Mouse (Mus musculus): ENCODE measurements around the gene Emd. TPM values are rescaled to one million over a fixed set of nuclear protein-coding genes. Genes with fewer than 3 reads are reported as not detected.
"Not testable (repeated sequence)": the region's sequence is repeated elsewhere in the genome, so short reads cannot be mapped to it uniquely, and the experiment has no call there.

Emd gene
- polyA plus RNA-seq (2012; rRNA removed), result 45.2 and 45.8 TPM in 2 replicates

DNA sequence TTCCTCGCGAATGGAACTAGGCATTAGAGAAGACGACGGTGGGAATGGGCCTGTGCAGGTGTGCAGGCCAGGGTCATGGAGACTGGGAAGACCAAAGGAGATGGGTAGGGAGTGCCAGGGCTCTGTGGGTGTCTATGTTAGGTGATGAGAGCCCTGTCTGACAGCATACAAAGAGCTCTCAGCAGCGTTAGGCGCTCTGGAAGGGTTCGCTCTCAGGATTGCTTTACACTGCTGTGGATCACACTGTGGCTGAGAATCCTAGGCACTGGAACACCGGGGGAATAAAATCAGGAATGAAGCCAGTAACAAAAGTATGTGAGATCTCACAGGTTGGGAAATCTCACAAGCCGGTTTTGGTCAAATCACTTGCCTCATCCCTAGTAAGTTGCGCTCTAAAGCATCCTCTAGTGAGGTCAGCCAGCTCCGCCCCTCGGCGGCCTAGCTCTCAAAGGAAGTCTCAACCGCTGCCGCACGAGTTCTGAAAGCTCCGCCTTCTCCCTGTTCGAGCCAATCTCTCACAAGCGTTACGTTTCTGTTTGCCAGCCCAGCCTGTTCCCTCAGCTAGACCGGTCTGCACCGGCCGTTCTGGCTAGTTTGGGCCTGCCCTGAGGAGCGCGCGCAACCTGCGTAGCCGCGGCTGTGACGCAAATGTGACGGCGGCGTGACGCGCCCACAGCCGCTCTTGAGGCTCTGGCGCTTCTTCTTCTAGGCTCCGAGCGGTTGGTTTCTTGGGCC is at the start of gene Emd:
Emd (plus strand) TSS at position 535 of the 735 bp plus-strand sequence.
- DNase-seq (ENCODE audit: extremely low spot score in 1 of 2, low spot score in 1 of 2), result peak; percentile 86 to 88

DNA sequence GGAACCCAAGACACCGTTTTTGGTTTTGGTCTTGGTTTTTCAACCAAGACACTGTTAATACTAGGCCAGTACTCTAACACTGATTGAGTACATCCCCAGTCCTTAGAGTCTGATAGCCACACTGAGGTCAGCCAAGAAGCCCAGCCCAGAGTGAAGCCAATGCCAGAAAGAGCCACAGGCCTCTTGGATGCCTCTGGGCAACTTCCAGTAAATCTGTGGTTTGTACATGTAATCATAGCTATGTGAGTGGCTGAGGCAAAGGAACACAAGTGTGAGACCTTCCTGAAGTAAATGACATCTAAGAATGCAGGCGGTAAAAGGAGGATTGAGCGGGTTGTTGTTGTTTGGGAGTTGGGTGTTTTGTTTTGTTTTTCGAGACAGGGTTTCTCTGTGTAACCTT is 36.0 kb upstream of the Emd start:
- DNase-seq (ENCODE audit: extremely low spot score in 1 of 2, low spot score in 1 of 2), result no peak

DNA sequence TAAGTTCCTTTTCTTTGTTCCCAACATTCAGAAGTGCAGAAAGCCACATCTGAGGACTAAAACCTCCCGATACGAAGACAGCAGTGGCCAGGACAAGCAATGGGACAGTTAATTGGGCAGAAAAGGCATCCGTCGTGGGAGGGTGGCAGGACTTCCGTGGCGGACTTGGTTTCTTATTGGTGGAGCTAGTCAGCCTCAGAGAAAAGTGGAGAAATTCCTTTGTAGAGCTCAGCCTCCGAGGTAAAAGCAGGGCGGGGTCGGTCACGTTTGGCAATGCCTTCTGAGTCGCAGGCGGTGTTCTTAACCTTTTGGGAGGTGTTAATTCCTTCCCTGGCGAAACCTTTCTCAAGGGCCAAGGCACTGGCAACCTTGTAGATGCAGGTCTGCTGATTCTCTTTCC is 35.0 kb upstream of the Emd start:
- no peak for DNase-seq (ENCODE audit: extremely low spot score in 1 of 2, low spot score in 1 of 2)

DNA sequence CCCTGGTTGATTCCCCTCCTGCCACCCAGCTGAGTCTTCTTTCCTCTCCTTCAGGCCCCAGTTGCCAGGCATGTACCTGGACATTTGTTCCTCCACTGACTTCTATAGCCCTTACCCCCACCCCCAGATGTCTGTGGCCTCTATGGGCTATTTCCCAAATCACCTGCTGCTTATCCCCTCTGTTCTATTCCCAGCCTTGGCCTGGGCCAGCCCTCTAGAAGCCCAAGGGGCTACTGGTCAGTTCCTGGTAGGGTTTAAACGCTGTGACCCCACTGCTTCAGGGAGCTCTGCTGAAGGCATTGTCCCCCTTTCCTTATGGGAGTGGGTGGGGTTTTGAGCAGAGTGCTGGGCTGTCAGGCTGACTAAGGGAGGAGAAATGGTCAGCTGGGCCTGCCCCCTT is 34.4 kb upstream of the Emd start:
- not testable (repeated sequence) for DNase-seq (ENCODE audit: extremely low spot score in 1 of 2, low spot score in 1 of 2)

DNA sequence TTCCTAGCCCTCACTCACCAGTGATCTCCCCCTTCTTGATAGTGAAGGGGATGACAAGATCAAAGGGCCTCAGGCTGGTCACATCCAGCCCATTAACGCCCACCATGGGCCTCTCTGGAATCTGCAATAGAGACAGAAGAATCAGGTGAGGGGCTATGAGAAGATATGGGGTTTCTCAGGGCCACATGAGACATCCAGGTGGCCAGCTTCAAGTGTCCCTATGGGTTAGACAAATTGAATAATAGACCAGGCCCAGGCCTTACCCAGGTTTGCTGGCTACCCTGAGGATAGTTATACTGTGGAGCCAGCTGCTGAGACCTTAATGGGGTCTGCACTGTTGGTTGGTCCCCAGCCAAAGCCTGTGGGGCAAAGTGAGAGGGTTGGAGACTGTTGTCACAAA is 24.4 kb upstream of the Emd start:
- DNase-seq (ENCODE audit: extremely low spot score in 1 of 2, low spot score in 1 of 2), result no peak

DNA sequence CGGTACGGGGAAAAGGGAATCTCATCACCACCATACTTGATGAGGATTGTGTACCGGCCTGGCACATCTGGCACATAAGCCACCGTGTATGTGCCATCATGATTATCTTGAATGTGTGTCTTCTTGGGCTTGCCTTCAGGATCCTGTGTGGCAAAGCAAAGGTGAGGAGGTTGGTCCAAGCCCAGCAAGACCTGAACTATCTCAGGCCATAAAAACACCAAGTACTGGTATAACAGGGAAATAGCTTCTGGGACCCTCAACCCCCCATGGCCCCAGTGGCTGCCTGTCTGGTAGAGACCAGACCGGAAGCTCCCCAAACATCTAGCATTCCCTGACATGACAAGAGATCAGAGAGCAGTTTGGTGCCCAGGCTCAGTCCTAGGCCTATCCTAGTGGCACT is 21.3 kb upstream of the Emd start:
- DNase-seq (ENCODE audit: extremely low spot score in 1 of 2, low spot score in 1 of 2), result no peak

DNA sequence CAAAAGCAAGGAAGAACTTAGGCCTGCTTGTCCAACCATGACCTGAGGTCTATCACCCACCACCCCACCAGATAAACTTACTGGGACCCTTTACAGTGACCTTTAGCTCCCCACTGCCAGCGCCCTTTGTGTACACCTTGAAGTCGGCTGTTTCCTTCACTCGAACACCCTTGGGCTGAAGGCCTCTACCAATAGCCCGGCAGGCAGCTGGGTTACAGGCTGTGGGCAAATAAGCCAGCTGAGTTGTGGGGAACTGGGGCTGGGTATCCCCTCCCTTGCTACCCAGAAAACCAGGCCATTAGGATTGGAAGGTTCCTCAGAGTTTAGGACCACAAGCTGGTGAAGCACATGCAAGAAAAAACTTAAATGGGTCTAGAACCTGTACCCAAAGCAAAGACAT is 14.2 kb upstream of the Emd start:
- no peak for DNase-seq (ENCODE audit: extremely low spot score in 1 of 2, low spot score in 1 of 2)

DNA sequence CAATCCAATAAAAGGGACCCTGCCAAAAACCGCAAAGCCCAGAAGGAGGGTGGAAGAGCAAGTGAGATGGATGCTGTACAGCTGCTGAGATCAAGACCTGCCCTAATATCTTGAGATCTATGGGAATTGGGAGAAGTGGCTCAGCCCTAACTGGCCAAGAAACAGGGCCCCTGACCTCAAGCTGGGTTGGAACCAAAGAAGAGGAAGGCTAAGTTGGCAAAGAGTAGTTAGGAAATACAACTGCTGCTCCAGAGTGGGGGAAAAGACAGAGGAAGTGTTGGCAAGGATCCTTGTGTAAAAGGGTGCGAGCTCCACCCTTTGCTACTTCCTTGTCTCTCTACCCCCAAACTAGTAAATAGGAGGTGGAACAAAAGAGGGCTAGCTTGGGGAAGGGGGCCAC is 11.1 kb upstream of the Emd start:
- DNase-seq (ENCODE audit: extremely low spot score in 1 of 2, low spot score in 1 of 2), result no peak

DNA sequence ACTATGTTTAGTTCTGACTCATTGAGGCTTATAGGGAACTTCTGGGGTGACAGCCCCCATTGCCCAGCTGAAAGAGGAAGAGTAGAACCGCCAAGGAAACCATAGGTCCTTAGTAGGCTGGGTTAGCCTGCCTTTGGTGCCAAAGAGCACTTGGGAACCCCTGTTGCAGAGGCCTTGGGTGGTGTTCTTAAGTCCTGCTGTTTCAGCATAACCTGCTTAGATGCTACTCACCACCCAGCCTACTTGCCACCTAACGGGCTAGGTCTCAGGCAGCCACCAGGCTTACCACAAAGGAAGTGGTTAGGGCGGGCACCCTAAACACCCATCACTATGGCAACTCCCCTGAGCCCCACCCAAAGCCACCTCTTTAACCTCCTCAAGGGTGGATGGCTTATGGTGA is 10.7 kb upstream of the Emd start:
- DNase-seq (ENCODE audit: extremely low spot score in 1 of 2, low spot score in 1 of 2), result no peak

DNA sequence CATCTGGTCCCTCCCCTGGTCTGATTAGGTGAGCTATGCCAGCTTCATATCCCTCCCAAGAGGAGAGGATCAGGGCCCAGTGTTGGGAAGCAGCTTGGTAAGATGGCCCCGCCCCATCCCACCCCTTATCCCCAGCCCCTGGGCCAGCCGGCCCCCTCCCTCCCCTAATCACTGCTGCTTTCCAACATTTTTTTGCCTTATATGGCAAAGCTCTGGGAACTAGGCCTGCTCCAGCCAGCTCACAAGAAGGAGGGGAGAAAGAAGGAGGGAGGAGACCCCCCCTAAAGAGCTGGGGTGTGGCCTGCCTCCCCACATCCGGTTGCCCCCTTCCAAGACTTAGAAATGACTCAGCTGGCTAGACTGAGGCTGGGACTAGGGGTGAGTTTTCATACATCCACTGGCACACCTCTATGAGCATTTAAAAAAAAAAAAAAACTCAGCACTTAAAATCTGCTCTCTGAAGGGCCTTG is 9.8 kb upstream of the Emd start:
- DNase-seq (ENCODE audit: extremely low spot score in 1 of 2, low spot score in 1 of 2), result no peak

DNA sequence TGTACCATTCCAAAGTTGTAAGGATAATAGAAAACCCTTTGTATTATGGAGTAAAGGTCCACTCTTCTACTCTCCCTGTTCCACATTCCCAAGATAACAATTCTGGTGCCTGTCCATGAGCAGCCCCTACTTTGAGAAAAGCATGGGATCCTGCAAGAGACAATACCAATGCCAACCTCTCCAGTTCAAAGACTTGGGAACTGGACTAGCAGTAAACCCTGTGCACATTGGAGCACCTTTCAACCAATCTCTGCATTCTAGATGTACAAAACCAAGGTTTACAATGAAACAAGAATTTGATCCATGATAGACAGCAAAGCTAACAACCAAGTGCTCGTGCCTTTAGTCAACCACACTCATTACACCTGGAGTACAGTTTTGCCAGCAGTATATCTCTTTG is 9.4 kb upstream of the Emd start:
- no peak for DNase-seq (ENCODE audit: extremely low spot score in 1 of 2, low spot score in 1 of 2)

DNA sequence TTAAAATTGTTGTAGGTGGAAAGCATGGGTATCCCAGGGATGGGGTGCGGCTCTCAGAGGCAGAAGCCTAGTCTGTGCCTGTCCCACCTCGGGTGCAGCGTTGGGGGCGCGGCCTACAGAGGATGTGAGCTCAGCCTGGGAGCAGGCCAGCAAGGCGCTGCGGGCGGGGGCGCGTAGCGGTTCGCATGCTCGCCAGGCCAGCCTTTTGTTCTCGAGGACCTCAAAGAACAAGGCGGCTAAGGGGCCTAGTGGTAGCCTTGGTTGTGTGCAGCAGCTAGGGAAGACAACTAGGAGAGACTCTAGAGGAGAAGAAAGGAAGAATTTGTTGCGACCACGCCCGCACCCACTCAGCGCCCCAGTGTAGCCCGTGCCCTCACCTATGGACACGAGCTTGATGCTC is 8.8 kb upstream of the Emd start:
- DNase-seq (ENCODE audit: extremely low spot score in 1 of 2, low spot score in 1 of 2), result peak in 1 of 2 experiments; percentile 62

DNA sequence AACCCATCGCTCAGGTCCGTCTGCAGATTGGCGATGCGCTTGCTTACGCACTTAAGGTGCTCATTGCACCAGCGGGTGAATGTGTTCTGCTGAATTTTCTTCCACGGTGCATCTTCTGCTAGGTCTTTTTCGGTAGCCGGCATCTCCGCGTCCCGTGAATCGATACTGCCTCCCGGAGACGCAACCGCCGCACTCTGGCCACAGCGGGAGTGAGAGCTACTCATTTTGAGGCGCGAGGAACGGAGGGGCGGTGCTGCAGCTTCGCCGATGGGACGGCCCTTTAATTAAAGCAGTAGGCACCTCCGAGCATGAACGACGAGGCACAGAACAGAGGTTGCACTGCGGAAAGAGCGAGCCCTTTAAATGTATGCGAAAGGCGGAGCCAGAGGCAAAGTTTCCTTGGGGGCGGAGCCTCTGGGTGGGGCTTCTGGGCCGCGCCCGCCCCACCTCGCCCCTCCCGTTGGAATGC is 8.2 kb upstream of the Emd start:
- DNase-seq (ENCODE audit: extremely low spot score in 1 of 2, low spot score in 1 of 2), result peak; percentile 82 to 87

DNA sequence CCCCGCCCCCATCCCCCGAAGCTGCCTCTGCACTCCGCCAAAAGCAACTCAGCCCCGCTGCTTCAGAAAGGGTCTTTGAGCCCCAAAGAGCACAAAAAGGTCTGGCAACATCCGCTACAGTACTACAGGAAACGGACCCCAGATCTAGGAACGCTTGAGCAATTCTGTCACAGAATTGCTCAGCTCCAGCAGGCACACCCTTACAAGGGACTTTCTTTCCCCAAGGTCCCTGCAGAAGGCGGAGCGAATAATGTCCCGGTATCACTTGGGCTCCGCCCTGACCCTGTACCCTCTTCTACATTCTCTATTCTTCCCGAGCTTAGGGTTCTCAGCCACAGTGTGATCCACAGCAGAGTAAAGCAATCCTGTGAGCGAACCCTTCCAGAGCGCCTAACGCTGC is 7.8 kb upstream of the Emd start:
- no peak for DNase-seq (ENCODE audit: extremely low spot score in 1 of 2, low spot score in 1 of 2)

DNA sequence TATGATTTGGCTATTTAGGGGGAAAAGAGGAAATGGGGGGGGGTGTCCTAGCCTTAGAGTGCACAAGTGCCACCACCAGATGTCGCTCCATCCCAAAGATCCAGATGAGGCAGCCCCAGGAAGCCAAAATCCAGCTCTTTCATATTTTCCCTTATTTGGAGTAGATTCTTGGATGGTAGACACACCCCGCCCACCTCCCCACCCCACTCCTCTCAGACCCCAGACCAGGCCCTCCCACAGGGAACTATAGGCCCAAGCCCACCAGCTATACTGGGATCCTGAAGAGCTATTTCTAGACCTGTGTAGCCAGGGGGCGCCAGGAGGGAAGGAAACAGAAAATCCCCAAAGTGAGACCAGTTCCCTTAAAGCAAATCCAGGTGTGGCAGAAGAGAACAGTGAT is 5.8 kb upstream of the Emd start:
- DNase-seq (ENCODE audit: extremely low spot score in 1 of 2, low spot score in 1 of 2), result peak in 1 of 2 experiments; percentile 63

DNA sequence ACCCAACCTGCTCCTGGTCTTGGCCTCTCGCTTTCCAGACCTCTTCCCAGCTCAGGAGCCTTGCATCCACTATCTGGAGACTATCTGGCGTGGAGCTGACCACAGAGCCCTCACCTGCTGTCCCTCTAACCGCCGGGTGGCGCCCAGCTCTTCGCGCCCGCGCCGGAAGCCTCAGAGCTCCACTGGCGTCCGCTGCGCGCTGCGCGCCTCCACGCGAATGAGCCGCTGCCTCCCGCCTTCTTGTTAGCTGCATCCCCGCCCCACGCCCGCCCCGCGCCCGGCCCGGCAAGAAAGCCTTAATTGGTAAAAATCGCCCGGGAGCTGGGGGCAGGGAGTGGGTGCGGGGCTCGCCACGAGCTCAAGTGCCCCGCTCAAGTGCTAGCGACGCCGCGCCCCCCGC is 4.9 kb upstream of the Emd start, which contains the start of gene Flna:
Flna (minus strand) TSS at position 206 of the 400 bp plus-strand sequence.
- peak in 1 of 2 experiments; percentile 64 for DNase-seq (ENCODE audit: extremely low spot score in 1 of 2, low spot score in 1 of 2)

DNA sequence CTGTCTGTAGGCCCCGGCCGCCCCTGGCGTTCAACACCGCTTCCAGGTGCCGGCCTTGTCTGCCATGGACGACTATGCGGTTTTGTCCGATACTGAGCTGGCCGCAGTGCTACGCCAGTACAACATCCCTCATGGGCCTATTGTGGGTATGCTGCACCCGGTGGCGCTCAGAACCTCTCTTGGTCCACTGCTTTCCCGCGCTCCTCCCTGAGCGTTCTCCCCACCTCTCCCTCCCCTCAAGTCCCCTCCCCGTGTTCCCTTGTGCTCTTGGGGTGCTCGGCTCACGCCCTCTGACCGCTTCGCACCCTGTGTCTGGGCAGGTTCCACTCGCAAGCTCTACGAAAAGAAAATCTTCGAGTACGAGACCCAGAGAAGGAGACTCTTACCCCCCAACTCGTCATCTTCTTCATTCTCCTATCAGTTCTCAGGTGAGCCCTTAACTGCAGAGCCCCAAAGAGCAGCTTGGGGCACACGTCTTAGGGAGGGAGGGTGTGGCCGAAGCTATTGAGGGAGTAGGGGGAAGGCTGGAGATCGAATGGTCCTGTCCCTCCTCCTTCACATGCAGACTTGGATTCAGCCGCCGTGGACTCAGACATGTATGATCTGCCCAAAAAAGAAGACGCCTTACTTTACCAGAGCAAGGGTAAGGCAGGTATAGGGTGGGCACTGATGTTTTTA is 540 bp downstream of the Emd start:
- no peak for DNase-seq (ENCODE audit: extremely low spot score in 1 of 2, low spot score in 1 of 2)

DNA sequence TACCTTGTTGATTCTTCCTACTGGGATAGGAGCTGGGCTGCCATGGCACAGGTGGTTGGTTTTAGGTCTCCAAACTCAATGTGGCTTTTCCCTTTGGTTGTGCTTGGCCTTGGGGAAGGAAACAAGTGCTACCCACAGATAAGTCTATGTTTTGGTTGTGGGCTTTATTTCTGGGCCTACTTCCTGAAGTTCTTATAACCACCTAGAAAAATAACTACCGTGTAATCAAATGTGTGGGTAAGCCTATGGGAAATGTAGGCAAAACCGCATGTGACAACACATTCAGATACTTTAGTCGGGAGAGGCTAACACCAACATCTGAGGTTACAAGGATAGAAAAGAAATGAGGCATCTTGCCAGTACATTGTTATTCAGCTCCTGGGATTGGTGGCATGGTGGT is 3.3 kb downstream of the Emd start:
- no peak for DNase-seq (ENCODE audit: extremely low spot score in 1 of 2, low spot score in 1 of 2)

DNA sequence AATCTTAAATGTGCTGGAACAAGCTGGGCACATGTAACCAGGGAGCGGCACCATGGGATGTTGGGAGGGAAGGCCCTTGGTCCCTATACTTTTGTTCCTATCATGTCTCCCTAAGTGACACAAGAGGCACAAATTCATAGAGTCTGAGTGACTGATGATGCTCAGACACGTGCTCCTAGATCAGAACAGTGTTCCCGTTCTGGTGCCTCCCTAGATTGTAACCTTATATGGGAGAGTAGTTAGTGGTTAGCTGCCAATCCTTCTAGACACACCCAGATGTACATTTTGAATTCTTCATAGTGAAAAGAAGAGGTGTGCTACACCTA is 15.2 kb downstream of the Emd start:
- no peak for DNase-seq (ENCODE audit: extremely low spot score in 1 of 2, low spot score in 1 of 2)

DNA sequence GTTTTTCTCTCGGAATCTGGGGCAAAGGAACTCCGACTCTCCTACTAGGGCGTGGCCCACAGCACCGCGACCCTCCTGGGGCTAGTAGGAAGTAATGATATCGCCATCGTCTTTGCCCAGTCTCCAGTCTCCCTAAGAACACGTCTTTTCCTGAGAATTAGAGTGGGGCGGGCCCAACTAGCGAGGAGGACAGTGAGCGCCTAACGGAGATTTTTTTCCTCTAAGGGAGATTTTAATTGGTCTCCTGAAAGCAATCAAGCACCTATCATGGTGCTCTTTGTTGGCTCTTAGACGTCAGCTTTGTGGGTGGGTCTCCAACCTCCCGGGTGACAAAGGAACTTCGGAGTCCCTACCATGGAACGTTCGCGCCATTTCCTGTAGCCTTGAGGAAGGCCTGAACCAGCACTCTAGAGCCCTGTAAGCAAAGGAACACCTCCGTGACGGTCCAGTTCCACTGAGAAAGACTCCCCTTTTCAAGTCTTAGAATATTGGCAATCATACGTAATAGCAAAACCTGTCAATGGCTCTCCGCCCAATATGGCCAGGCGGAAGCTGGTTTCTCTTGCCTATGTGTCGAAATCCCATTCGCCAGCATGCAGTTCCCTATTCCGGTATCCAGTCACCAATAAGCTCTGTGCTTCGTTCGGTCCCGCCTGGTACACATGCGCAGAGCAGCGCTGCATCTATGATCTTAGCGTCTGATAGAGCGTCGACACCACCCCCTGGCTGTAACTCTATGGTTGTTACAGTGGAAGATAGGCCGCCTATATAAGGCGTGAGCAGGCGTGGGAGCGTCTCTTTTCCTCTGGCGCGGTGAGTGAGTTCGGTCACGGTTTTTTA is 15.8 kb downstream of the Emd start, which contains the start of gene Rpl10:
Rpl10 (plus strand) TSS at position 751 of the 840 bp plus-strand sequence.
- peak; percentile 93 to 94 for DNase-seq (ENCODE audit: extremely low spot score in 1 of 2, low spot score in 1 of 2)

DNA sequence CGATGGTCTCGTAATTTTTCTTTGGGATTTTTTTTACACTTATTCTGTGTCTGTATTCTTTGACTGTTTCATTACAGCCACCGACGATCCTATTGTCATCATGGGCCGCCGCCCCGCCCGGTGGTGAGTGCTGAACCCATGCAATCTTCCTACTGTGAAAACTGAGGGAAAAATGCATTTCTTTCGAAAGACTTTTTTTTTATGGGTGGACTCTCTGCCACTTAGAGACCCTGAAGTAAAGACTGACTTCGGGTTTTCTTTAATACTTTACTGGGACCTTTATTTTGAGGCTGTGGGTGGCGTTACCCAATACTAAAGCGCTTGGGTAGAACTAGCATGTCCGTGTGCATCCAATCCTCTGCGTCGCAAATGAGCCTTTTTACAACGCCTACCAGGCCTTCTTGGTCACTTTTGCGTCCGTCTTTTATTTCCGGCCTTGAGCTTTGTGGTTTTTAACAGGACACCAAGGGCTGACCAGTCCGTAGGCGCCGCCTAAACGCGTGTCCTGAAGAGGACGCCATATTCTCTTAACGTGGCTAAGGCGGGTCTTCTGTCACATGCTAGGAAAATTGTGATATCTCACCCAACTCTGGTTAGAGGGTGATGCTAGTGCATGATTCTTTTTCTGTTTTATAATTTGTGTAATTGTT is 16.5 kb downstream of the Emd start:
- DNase-seq (ENCODE audit: extremely low spot score in 1 of 2, low spot score in 1 of 2), result no peak
